Mouse (Mus musculus) small intestine, adult 2 months (tissue): ENCODE results near the gene Pak6.

Experiments used
- CTCF ChIP-seq: fragments of 200-500 bp; IDR thresholded peaks from 2 replicates; pipeline ENCODE4 v1.5.1; 2012; ENCODE audit warnings: low read depth, mild to moderate bottlenecking, control low read depth, inconsistent platforms, low read length, moderate library complexity, mixed read lengths; ENCODE audit not compliant: insufficient replicate concordance, insufficient read length; ENCODE audit errors: extremely low read depth
- POLR2A ChIP-seq: fragments of 200-500 bp; IDR thresholded peaks from 2 replicates; pipeline ENCODE4 v1.6.1; 2012; ENCODE audit warnings: low read depth, mild to moderate bottlenecking, control low read depth, inconsistent platforms, low read length, moderate library complexity

- TF ChIP-seq POLR2A = no peak
- TF ChIP-seq CTCF = peak; percentile 71; the same call in 1 of the 2 replicates
Observed at GRCm38 (mm10) chr2:118695677-118696232, 32.7 kb downstream of the Pak6 start.
